ENCODE assay signal across 13 mouse cellular contexts in the genomic region with DNA sequence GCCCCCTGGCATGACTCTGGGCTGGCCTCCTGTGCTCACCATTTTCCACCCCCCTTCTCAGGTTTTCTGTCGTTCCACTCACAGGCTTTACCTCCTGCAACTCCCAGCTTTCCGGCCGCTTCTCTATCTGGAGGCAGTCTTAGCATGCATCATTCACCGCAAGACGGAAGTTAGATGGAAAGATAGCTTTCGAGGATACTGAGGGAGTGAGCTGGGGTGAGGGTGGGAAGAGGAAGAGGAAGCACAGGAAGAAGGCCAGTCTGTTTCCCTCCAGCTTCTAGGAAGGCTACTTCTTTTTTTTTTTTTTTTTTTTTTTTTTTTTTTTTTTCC. TPM values are rescaled to one million over a fixed set of nuclear protein-coding genes. Genes with fewer than 3 reads are reported as not detected.
A peak's percentile ranks its signal among the peaks of the same experiment; 100 is the strongest.
DNase-seq lines count a peak whose midpoint lies in the region; ATAC-seq and TF ChIP-seq lines count a peak whose summit lies in the region.
"Had no signal": no experiment of that assay in that cellular context is flagged by ENCODE, and none has a peak within 500 bp of the region (broad histone marks: within the 10 kb centered on the region; RNA-seq: fewer than 3 reads in every experiment).

No protein-coding gene starts in this region.

- H3K79me2 ChIP-seq in MEL (ENCODE audit: control insufficient read depth, insufficient read depth, low read length, poor library complexity), result no peaks in the 10 kb centered on the region

- H3K4me3 ChIP-seq in heart, embryonic 12.5 days, result no peak overlapping the region
- no peak overlapping the region for H3K4me3 ChIP-seq in MEL (ENCODE audit: control insufficient read depth in 1 of 2, insufficient read depth in 1 of 2, low read depth in 2 of 2, low read length in 2 of 2)
- H3K4me3 ChIP-seq in midbrain, embryonic 14.5 days (replicated peaks; ENCODE audit: low read depth, low read length), result no peak overlapping the region

- H3K27me3 ChIP-seq in heart, embryonic 12.5 days (replicated peaks), result peaks cover 10% of the 10 kb centered on the region; the same call in 1 of the 2 replicates
- peaks cover 0 to 1% of the 10 kb centered on the region in 2 experiments; a peak in 2 of 4 replicates for H3K27me3 ChIP-seq in MEL (ENCODE audit: control insufficient read depth in 1 of 2, insufficient read depth in 2 of 2, low read length in 2 of 2)
- H3K27me3 ChIP-seq in midbrain, embryonic 14.5 days (ENCODE audit: control insufficient read depth, insufficient read depth, low read length), result no peaks in the 10 kb centered on the region

- H3K27ac ChIP-seq in heart, embryonic 12.5 days (ENCODE audit: poor library complexity, severe bottlenecking), result 0 out of 2 replicates have a peak overlapping the region, but pooled peaks have one; percentile 5
- H3K27ac ChIP-seq in MEL (ENCODE audit: control insufficient read depth, low read depth, low read length), result no peak overlapping the region
- no peak overlapping the region for H3K27ac ChIP-seq in midbrain, embryonic 14.5 days (replicated peaks; ENCODE audit: low read depth, low read length)

- peaks cover 11% of the 10 kb centered on the region for H3K36me3 ChIP-seq in heart, embryonic 12.5 days
- H3K36me3 ChIP-seq in MEL (ENCODE audit: control insufficient read depth in 1 of 2, insufficient read depth in 2 of 2, low read length in 2 of 2), result peaks cover 0 to 5% of the 10 kb centered on the region in 2 experiments; a peak in 1 of 4 replicates
- H3K36me3 ChIP-seq in midbrain, embryonic 14.5 days (ENCODE audit: control insufficient read depth, insufficient read depth, low read length), result no peaks in the 10 kb centered on the region

- WGBS in heart, embryonic 12.5 days, result 30% methylated on average over 6 of the region's 6 CpGs
- WGBS in midbrain, embryonic 14.5 days, result 57% methylated on average over 6 of the region's 6 CpGs

- peak overlapping the region; percentile 21; the same call in 1 of the 2 replicates for H3K9ac ChIP-seq in heart, embryonic 12.5 days
- H3K9ac ChIP-seq in MEL (ENCODE audit: control insufficient read depth, low read depth, low read length, poor library complexity, severe bottlenecking), result no peak overlapping the region
- no peak overlapping the region for H3K9ac ChIP-seq in midbrain, embryonic 14.5 days (replicated peaks; ENCODE audit: low read length)

- no peak for TF ChIP-seq RAD21 in MEL (IDR thresholded peaks at IDR 0.05; ENCODE audit: low read depth, low read length)

- H3K4me2 ChIP-seq in heart, embryonic 12.5 days, result no peak overlapping the region
- H3K4me2 ChIP-seq in midbrain, embryonic 14.5 days (ENCODE audit: low read length), result no peak overlapping the region

- H3K4me1 ChIP-seq in heart, embryonic 12.5 days (replicated peaks), result peaks cover 18% of the 10 kb centered on the region
- peaks cover 0 to 8% of the 10 kb centered on the region in 2 experiments; a peak in 1 of 4 replicates for H3K4me1 ChIP-seq in MEL (ENCODE audit: control insufficient read depth in 1 of 2, insufficient read depth in 2 of 2, low read length in 2 of 2)
- H3K4me1 ChIP-seq in midbrain, embryonic 14.5 days (ENCODE audit: control insufficient read depth, insufficient read depth, low read length), result peaks cover 11% of the 10 kb centered on the region

- 0 out of 4 replicates have a peak, but pooled peaks of 1 of the 2 experiments have one; percentile 19 for TF ChIP-seq EP300 in MEL (IDR thresholded peaks at IDR 0.05; ENCODE audit: low read depth in 1 of 2, low read length in 2 of 2)

- TF ChIP-seq CTCF in MEL (IDR thresholded peaks at IDR 0.05 in 2 of 3, conservative IDR thresholded peaks at IDR 0.05 in 1 of 3; ENCODE audit: control insufficient read depth in 1 of 3, insufficient read depth in 1 of 3, low read depth in 2 of 3, low read length in 3 of 3, poor library complexity in 1 of 3, severe bottlenecking in 1 of 3), result no peak

- ATAC-seq in heart, embryonic 12.5 days (ENCODE audit: insufficient number of reproducible peaks, low FRiP score), result no peak
- peak; percentile 74 for ATAC-seq in granulocyte monocyte progenitor cell, adult 5-6 weeks (replicated peaks; ENCODE audit: poor library complexity, severe bottlenecking)
- no peak for ATAC-seq in midbrain, embryonic 14.5 days (ENCODE audit: low FRiP score, low TSS enrichment)

- TF ChIP-seq POLR2A in MEL (IDR thresholded peaks at IDR 0.05; ENCODE audit: control insufficient read depth in 1 of 2, insufficient read depth in 1 of 2, low read depth in 1 of 2, low read length in 2 of 2, poor library complexity in 1 of 2), result no peak

- no peak for DNase-seq in heart, adult 8-10 months (ENCODE audit: low spot score)
- DNase-seq in MEL (ENCODE audit: low read depth, low spot score) (peak; percentile 53), MN1 (ENCODE audit: low spot score) (no peak)
- peak; percentile 4 for DNase-seq in midbrain, embryonic 14.5 days
- DNase-seq in thymus, postnatal 10 days (ENCODE audit: low spot score in 2 of 2), result no peak
- no peak for DNase-seq in adrenal gland, adult 8-10 months
- DNase-seq: gastrocnemius, postnatal 25 days; lung, postnatal 14 days had no signal

- no peaks in the 10 kb centered on the region for H3K9me3 ChIP-seq in heart, embryonic 12.5 days (replicated peaks)
- H3K9me3 ChIP-seq in MEL (replicated peaks; ENCODE audit: insufficient read depth, low read length), result no peaks in the 10 kb centered on the region
- H3K9me3 ChIP-seq in midbrain, embryonic 14.5 days (ENCODE audit: control insufficient read depth, low read length), result no peaks in the 10 kb centered on the region

TF ChIP-seq in MEL, 35 proteins besides CTCF, POLR2A, EP300 and RAD21:
- TF ChIP-seq GATA1 (IDR thresholded peaks at IDR 0.05; ENCODE audit: low read depth, low read length) (peak; percentile 34; the same call in 1 of the 2 replicates), CHD2 (IDR thresholded peaks at IDR 0.05; ENCODE audit: low read length) (no peak)

RNA-seq across cellular contexts. Expression of a gene that starts 0.7 kb away (rescaled TPM):
- polyA plus RNA-seq in heart, embryonic 12.5 days (2016; fragmentation: Nextera tagmentation; extraction: Ambion mirVana), result 0.57 and 0.89 TPM in 2 replicates
- total RNA-seq in heart, adult 8-10 months (2022), result 1 to 10 TPM in 1 of 4 experiments, under 1 TPM in 1, not detected in 2; 0.41 to 1.2 TPM
- not detected in 2 replicates for total RNA-seq in MEL (2012; rRNA removed)
- polyA plus RNA-seq in MEL (2012; ENCODE audit: insufficient read depth in 1 of 2, insufficient read length in 2 of 2, low read depth in 1 of 2, low replicate concordance in 2 of 2, missing spikeins in 1 of 2), result not detected
- not detected in 2 replicates for total RNA-seq in granulocyte monocyte progenitor cell, adult 5-6 weeks (2014; fragmentation: Nextera tagmentation)
- total RNA-seq in granulocyte monocyte progenitor cell, adult 5-6 weeks (2017), result not detected in 2 replicates
- 4.2 and 4.3 TPM in 2 replicates for polyA plus RNA-seq in midbrain, embryonic 14.5 days (2014; fragmentation: Nextera tagmentation; extraction: Ambion mirVana)
- under 1 TPM; 0.42 to 0.67 (median 0.60) TPM for total RNA-seq in adrenal gland, adult 8-10 months (2022)
- polyA plus RNA-seq: testis, adult 2 months had no signal

RNA-seq across cellular contexts. Expression of a gene that starts 4.3 kb away (rescaled TPM):
- not detected in 2 replicates for polyA plus RNA-seq in heart, embryonic 12.5 days (2016; fragmentation: Nextera tagmentation; extraction: Ambion mirVana)
- total RNA-seq in heart, adult 8-10 months (2022), result not detected
- not detected in 2 replicates for total RNA-seq in MEL (2012; rRNA removed)
- polyA plus RNA-seq in MEL (2012; ENCODE audit: insufficient read depth in 1 of 2, insufficient read length in 2 of 2, low read depth in 1 of 2, low replicate concordance in 2 of 2, missing spikeins in 1 of 2), result not detected
- not detected in 2 replicates for total RNA-seq in granulocyte monocyte progenitor cell, adult 5-6 weeks (2014; fragmentation: Nextera tagmentation)
- total RNA-seq in granulocyte monocyte progenitor cell, adult 5-6 weeks (2017), result not detected in 2 replicates
- not detected in 2 replicates for polyA plus RNA-seq in midbrain, embryonic 14.5 days (2014; fragmentation: Nextera tagmentation; extraction: Ambion mirVana)
- not detected for total RNA-seq in adrenal gland, adult 8-10 months (2022)
- total RNA-seq: adrenal gland, adult 18-20 months; gastrocnemius, postnatal 25 days; layer of hippocampus, postnatal 14 days had no signal
- polyA plus RNA-seq: testis, adult 2 months had no signal

RNA-seq across cellular contexts. Expression of a gene that starts 10.9 kb away (rescaled TPM):
- polyA plus RNA-seq in heart, embryonic 12.5 days (2016; fragmentation: Nextera tagmentation; extraction: Ambion mirVana), result 15.0 and 16.7 TPM in 2 replicates
- 1 to 10 TPM; 1.6 to 2.6 (median 2.2) TPM for total RNA-seq in heart, adult 8-10 months (2022)
- not detected in 2 replicates for total RNA-seq in MEL (2012; rRNA removed)
- polyA plus RNA-seq in MEL (2012; ENCODE audit: insufficient read depth in 1 of 2, insufficient read length in 2 of 2, low read depth in 1 of 2, low replicate concordance in 2 of 2, missing spikeins in 1 of 2), result not detected
- total RNA-seq in granulocyte monocyte progenitor cell, adult 5-6 weeks (2014; fragmentation: Nextera tagmentation), result not detected in 2 replicates
- not detected in 2 replicates for total RNA-seq in granulocyte monocyte progenitor cell, adult 5-6 weeks (2017)
- 10.2 and 18.3 TPM in 2 replicates for polyA plus RNA-seq in midbrain, embryonic 14.5 days (2014; fragmentation: Nextera tagmentation; extraction: Ambion mirVana)
- 1 to 10 TPM; 2.5 to 4.4 (median 3.2) TPM for total RNA-seq in adrenal gland, adult 8-10 months (2022)

RNA-seq across cellular contexts. Expression of a gene that starts 23.9 kb away (rescaled TPM):
- 47.1 and 50.8 TPM in 2 replicates for polyA plus RNA-seq in heart, embryonic 12.5 days (2016; fragmentation: Nextera tagmentation; extraction: Ambion mirVana)
- total RNA-seq in heart, adult 8-10 months (2022), result 1 to 10 TPM; 1.7 to 3.6 (median 2.6) TPM
- 0.13 and 0.31 TPM in 2 replicates for total RNA-seq in MEL (2012; rRNA removed)
- 1 to 10 TPM in 1 of 2 experiments, not detected in 1; 1.1 TPM for polyA plus RNA-seq in MEL (2012; ENCODE audit: insufficient read depth in 1 of 2, insufficient read length in 2 of 2, low read depth in 1 of 2, low replicate concordance in 2 of 2, missing spikeins in 1 of 2)
- total RNA-seq in granulocyte monocyte progenitor cell, adult 5-6 weeks (2014; fragmentation: Nextera tagmentation), result 1.4 and 2.8 TPM in 2 replicates
- total RNA-seq in granulocyte monocyte progenitor cell, adult 5-6 weeks (2017), result 0.52 and 0.77 TPM in 2 replicates
- 110 and 304 TPM in 2 replicates for polyA plus RNA-seq in midbrain, embryonic 14.5 days (2014; fragmentation: Nextera tagmentation; extraction: Ambion mirVana)
- total RNA-seq in adrenal gland, adult 8-10 months (2022), result 10 to 100 TPM; 44.9 to 81.7 (median 60.3) TPM

RNA-seq across cellular contexts. Expression of a gene that starts 29.9 kb away (rescaled TPM):
- 2,737 and 2,858 TPM in 2 replicates for polyA plus RNA-seq in heart, embryonic 12.5 days (2016; fragmentation: Nextera tagmentation; extraction: Ambion mirVana)
- over 10,000 TPM; 18,156 to 23,973 (median 22,335) TPM for total RNA-seq in heart, adult 8-10 months (2022)
- not detected in 2 replicates for total RNA-seq in MEL (2012; rRNA removed)
- not detected for polyA plus RNA-seq in MEL (2012; ENCODE audit: insufficient read depth in 1 of 2, insufficient read length in 2 of 2, low read depth in 1 of 2, low replicate concordance in 2 of 2, missing spikeins in 1 of 2)
- total RNA-seq in granulocyte monocyte progenitor cell, adult 5-6 weeks (2014; fragmentation: Nextera tagmentation), result not detected in 2 replicates
- not detected in 2 replicates for total RNA-seq in granulocyte monocyte progenitor cell, adult 5-6 weeks (2017)
- polyA plus RNA-seq in midbrain, embryonic 14.5 days (2014; fragmentation: Nextera tagmentation; extraction: Ambion mirVana), result 0.98 and 1.7 TPM in 2 replicates
- total RNA-seq in adrenal gland, adult 8-10 months (2022), result not detected

Comparison
In these comparisons a context has a peak if more than half of its experiments do, and no peak if none do; other contexts are left out.
1. DNase-seq: peak in MEL (single experiment) and midbrain, embryonic 14.5 days (single experiment); none in heart, adult 8-10 months (single experiment), thymus, postnatal 10 days (0 of 2), adrenal gland, adult 8-10 months (single experiment) and MN1 (single experiment).